Mouse (Mus musculus): Measurements from ENCODE around the gene Cdc42bpa. TPM values are rescaled to one million over a fixed set of nuclear protein-coding genes. Genes with fewer than 3 reads are reported as not detected.

Cdc42bpa gene
- total and polyA plus RNA-seq, 3 experiments = 11.1 to 41.5 (median 40.8) TPM

- H3K27me3 ChIP-seq (ENCODE audit: control insufficient read depth, insufficient read depth, low read length) = no peaks in the 10 kb centered on the region
- no peak overlapping the region for H3K27ac ChIP-seq
- H3K4me3 ChIP-seq = no peak overlapping the region
- H3K36me3 ChIP-seq (ENCODE audit: control insufficient read depth, insufficient read depth, low read length) = no peaks in the 10 kb centered on the region
- intact Hi-C loops (cut with DNase I) = no loop called here
- peak; percentile 62 for TF ChIP-seq CTCF (IDR thresholded peaks at IDR 0.05)
- no peak for TF ChIP-seq POLR2A (IDR thresholded peaks at IDR 0.05; ENCODE audit: insufficient read depth, low read depth, low read length)
- no peak for TF ChIP-seq EP300 (IDR thresholded peaks at IDR 0.05; ENCODE audit: insufficient read depth, low read depth, low read length)
- H3K79me2 ChIP-seq (replicated peaks; ENCODE audit: control insufficient read depth, insufficient read depth, low read length) = no peaks in the 10 kb centered on the region
- no peak for DNase-seq
- no peaks in the 10 kb centered on the region for H3K4me1 ChIP-seq (ENCODE audit: control insufficient read depth, insufficient read depth, low read length)
- 47% methylated on average over 3 of the region's 3 CpGs for WGBS
- H3K9ac ChIP-seq (ENCODE audit: low read depth, low read length) = no peak overlapping the region
These were observed 171.1 kb downstream of the Cdc42bpa start for GRCm38 (mm10) chr1:180131402-180131801.

- no peaks in the 10 kb centered on the region for H3K27me3 ChIP-seq (ENCODE audit: control insufficient read depth, insufficient read depth, low read length)
- H3K4me1 ChIP-seq (ENCODE audit: control insufficient read depth, insufficient read depth, low read length) = no peaks in the 10 kb centered on the region
- no peaks in the 10 kb centered on the region for H3K79me2 ChIP-seq (replicated peaks; ENCODE audit: control insufficient read depth, insufficient read depth, low read length)
- WGBS = 91% methylated on average over 4 of the region's 4 CpGs
- DNase-seq = no peak
- no peaks in the 10 kb centered on the region for H3K36me3 ChIP-seq (ENCODE audit: control insufficient read depth, insufficient read depth, low read length)
- no peak overlapping the region for H3K4me3 ChIP-seq
- H3K27ac ChIP-seq = no peak overlapping the region
- TF ChIP-seq POLR2A (IDR thresholded peaks at IDR 0.05; ENCODE audit: insufficient read depth, low read depth, low read length) (no peak), EP300 (IDR thresholded peaks at IDR 0.05; ENCODE audit: insufficient read depth, low read depth, low read length) (no peak), CTCF (IDR thresholded peaks at IDR 0.05) (no peak)
- no peak overlapping the region for H3K9ac ChIP-seq (ENCODE audit: low read depth, low read length)
- intact Hi-C loops (cut with DNase I) = no loop called here
These were observed 171.9 kb downstream of the Cdc42bpa start for GRCm38 (mm10) chr1:180132187-180132586.

GRCm38 (mm10) chr1:180139158-180139557, 178.9 kb downstream of the Cdc42bpa start:
- TF ChIP-seq POLR2A (IDR thresholded peaks at IDR 0.05; ENCODE audit: insufficient read depth, low read depth, low read length) (no peak), EP300 (IDR thresholded peaks at IDR 0.05; ENCODE audit: insufficient read depth, low read depth, low read length) (no peak), CTCF (IDR thresholded peaks at IDR 0.05) (no peak)
- Histone ChIP-seq H3K36me3 (ENCODE audit: control insufficient read depth, insufficient read depth, low read length) (no peaks in the 10 kb centered on the region), H3K4me3 (no peak overlapping the region), H3K79me2 (replicated peaks; ENCODE audit: control insufficient read depth, insufficient read depth, low read length) (no peaks in the 10 kb centered on the region), H3K4me1 (ENCODE audit: control insufficient read depth, insufficient read depth, low read length) (no peaks in the 10 kb centered on the region), H3K27me3 (ENCODE audit: control insufficient read depth, insufficient read depth, low read length) (no peaks in the 10 kb centered on the region), H3K27ac (no peak overlapping the region), H3K9ac (ENCODE audit: low read depth, low read length) (no peak overlapping the region)
- WGBS = 88% methylated on average over 4 of the region's 4 CpGs
- intact Hi-C loops (cut with DNase I) = no loop called here
- DNase-seq = no peak

GRCm38 (mm10) chr1:180140970-180141369, 180.7 kb downstream of the Cdc42bpa start:
- no peaks in the 10 kb centered on the region for H3K27me3 ChIP-seq (ENCODE audit: control insufficient read depth, insufficient read depth, low read length)
- H3K9ac ChIP-seq (ENCODE audit: low read depth, low read length) = no peak overlapping the region
- intact Hi-C loops (cut with DNase I) = loop anchor here (10.0 kb wide), 1 partner anchor 286 kb away; no protein-coding TSS in a partner anchor
- DNase-seq = no peak
- WGBS = 93% methylated on average over 2 of the region's 2 CpGs
- no peak overlapping the region for H3K27ac ChIP-seq
- no peak overlapping the region for H3K4me3 ChIP-seq
- H3K79me2 ChIP-seq (replicated peaks; ENCODE audit: control insufficient read depth, insufficient read depth, low read length) = no peaks in the 10 kb centered on the region
- no peaks in the 10 kb centered on the region for H3K4me1 ChIP-seq (ENCODE audit: control insufficient read depth, insufficient read depth, low read length)
- no peak for TF ChIP-seq POLR2A (IDR thresholded peaks at IDR 0.05; ENCODE audit: insufficient read depth, low read depth, low read length)
- peak; percentile 47 for TF ChIP-seq CTCF (IDR thresholded peaks at IDR 0.05)
- no peaks in the 10 kb centered on the region for H3K36me3 ChIP-seq (ENCODE audit: control insufficient read depth, insufficient read depth, low read length)

GRCm38 (mm10) chr1:180148036-180148435, 187.8 kb downstream of the Cdc42bpa start:
- no peak overlapping the region for H3K9ac ChIP-seq (ENCODE audit: low read depth, low read length)
- peaks cover 2% of the 10 kb centered on the region for H3K4me1 ChIP-seq (ENCODE audit: control insufficient read depth, insufficient read depth, low read length)
- TF ChIP-seq EP300 (IDR thresholded peaks at IDR 0.05; ENCODE audit: insufficient read depth, low read depth, low read length) = 0 out of 2 replicates have a peak, but pooled peaks have one; percentile 11
- TF ChIP-seq POLR2A (IDR thresholded peaks at IDR 0.05; ENCODE audit: insufficient read depth, low read depth, low read length) = no peak
- no peak for TF ChIP-seq CTCF (IDR thresholded peaks at IDR 0.05)
- intact Hi-C loops (cut with DNase I) = loop anchor here (10.0 kb wide), 1 partner anchor 293 kb away; no protein-coding TSS in a partner anchor
- no peaks in the 10 kb centered on the region for H3K79me2 ChIP-seq (replicated peaks; ENCODE audit: control insufficient read depth, insufficient read depth, low read length)
- H3K4me3 ChIP-seq = no peak overlapping the region
- H3K27ac ChIP-seq = no peak overlapping the region
- H3K27me3 ChIP-seq (ENCODE audit: control insufficient read depth, insufficient read depth, low read length) = no peaks in the 10 kb centered on the region
- peaks cover 9% of the 10 kb centered on the region for H3K36me3 ChIP-seq (ENCODE audit: control insufficient read depth, insufficient read depth, low read length)
- DNase-seq = no peak
- 55% methylated on average over 4 of the region's 4 CpGs for WGBS

- intact Hi-C loops (cut with DNase I) = loop anchor here (10.0 kb wide), 1 partner anchor 294 kb away; no protein-coding TSS in a partner anchor
- Histone ChIP-seq H3K27me3 (ENCODE audit: control insufficient read depth, insufficient read depth, low read length) (no peaks in the 10 kb centered on the region), H3K27ac (no peak overlapping the region; the same call in 1 of the 2 replicates), H3K79me2 (replicated peaks; ENCODE audit: control insufficient read depth, insufficient read depth, low read length) (no peaks in the 10 kb centered on the region), H3K36me3 (ENCODE audit: control insufficient read depth, insufficient read depth, low read length) (peaks cover 9% of the 10 kb centered on the region), H3K4me3 (no peak overlapping the region), H3K4me1 (ENCODE audit: control insufficient read depth, insufficient read depth, low read length) (peaks cover 2% of the 10 kb centered on the region), H3K9ac (ENCODE audit: low read depth, low read length) (no peak overlapping the region)
- TF ChIP-seq POLR2A (IDR thresholded peaks at IDR 0.05; ENCODE audit: insufficient read depth, low read depth, low read length) (no peak), CTCF (IDR thresholded peaks at IDR 0.05) (no peak), EP300 (IDR thresholded peaks at IDR 0.05; ENCODE audit: insufficient read depth, low read depth, low read length) (no peak)
- no peak for DNase-seq
- WGBS = 66% methylated on average over 4 of the region's 4 CpGs
These were observed 188.3 kb downstream of the Cdc42bpa start for GRCm38 (mm10) chr1:180148563-180148962.

Data from heart, adult 2 months (tissue).